Mouse (Mus musculus) stomach, postnatal 0 days (tissue): ENCODE data around the gene Apc2. TPM values are rescaled to one million over a fixed set of nuclear protein-coding genes. Genes with fewer than 3 reads are reported as not detected.
A peak's percentile ranks its signal among the peaks of the same experiment; 100 is the strongest.

Experiments
- ATAC-seq: fragments of 200-750 bp; cut with Nextera tagmentation; 2 replicates; pipeline ENCODE4 v1.8.0; 2017; ENCODE audit not compliant: low FRiP score, low TSS enrichment
- DNase-seq: peaks from one replicate; pipeline ENCODE4 v3.0.0-alpha.2; 2016; ENCODE audit warnings: low spot score
- H3K27ac ChIP-seq: fragments of 300-500 bp; sonication (generic); replicated peaks from 2 replicates; pipeline ENCODE4 v1.5.1; 2014; ENCODE audit warnings: mild to moderate bottlenecking, control low read depth
- H3K27me3 ChIP-seq: fragments of 300-500 bp; sonication (generic); 2 replicates; pipeline ENCODE4 v1.6.1; 2014; ENCODE audit warnings: low read length; ENCODE audit not compliant: control insufficient read depth, insufficient read depth
- H3K36me3 ChIP-seq: fragments of 300-500 bp; sonication (generic); 2 replicates; pipeline ENCODE4 v1.6.1; 2014; ENCODE audit warnings: low read length, mixed read lengths; ENCODE audit not compliant: control insufficient read depth, insufficient read depth
- H3K4me1 ChIP-seq: fragments of 300-500 bp; sonication (generic); replicated peaks from 2 replicates; pipeline ENCODE4 v1.6.1; 2014; ENCODE audit warnings: antibody characterized with exemption; ENCODE audit not compliant: control insufficient read depth, insufficient read depth
- H3K4me2 ChIP-seq: fragments of 300-500 bp; sonication (generic); replicated peaks from 2 replicates; pipeline ENCODE4 v1.6.1; 2014; ENCODE audit warnings: low read depth, mild to moderate bottlenecking, control low read depth, moderate library complexity
- H3K4me3 ChIP-seq: fragments of 300-500 bp; sonication (generic); 2 replicates; pipeline ENCODE4 v1.5.1; 2014; ENCODE audit warnings: low read depth, low read length, control low read depth
- H3K9ac ChIP-seq: fragments of 300-500 bp; sonication (generic); 2 replicates; pipeline ENCODE4 v1.6.1; 2014; ENCODE audit warnings: mild to moderate bottlenecking, low read length, control low read depth, mixed read lengths
- H3K9me3 ChIP-seq: fragments of 300-500 bp; sonication (generic); 2 replicates; pipeline ENCODE4 v1.6.1; 2016; ENCODE audit warnings: low read length; ENCODE audit not compliant: control insufficient read depth
- CTCF ChIP-seq: IDR thresholded peaks from 2 replicates; pipeline ENCODE4 v1.5.1; 2016; ENCODE audit warnings: antibody characterized with exemption, low read depth, mild to moderate bottlenecking, moderate library complexity
- EP300 ChIP-seq: optimal IDR thresholded peaks from 2 replicates; pipeline ENCODE3; 2016; ENCODE audit warnings: antibody characterized with exemption
- WGBS: fragments of 180-500 bp; shearing (Covaris S2); extraction: QIAGEN DNeasy Blood & Tissue Kit; methylation state at CpG from one replicate; pipeline ENCODE4 v1.1.7; 2014; 5-methylcytosine and 5-hydroxymethylcytosine counted together
- polyA plus RNA-seq: library from polyadenylated mRNA; unstranded; fragments of >200 nt; fragmentation: Nextera tagmentation; extraction: Ambion mirVana; gene quantifications from 2 replicates; pipeline ENCODE4 v1.2.1, GENCODE M21; 2015

Apc2 gene
- polyA plus RNA-seq, 1 experiment from 2014 or later = 1.2 TPM

DNA sequence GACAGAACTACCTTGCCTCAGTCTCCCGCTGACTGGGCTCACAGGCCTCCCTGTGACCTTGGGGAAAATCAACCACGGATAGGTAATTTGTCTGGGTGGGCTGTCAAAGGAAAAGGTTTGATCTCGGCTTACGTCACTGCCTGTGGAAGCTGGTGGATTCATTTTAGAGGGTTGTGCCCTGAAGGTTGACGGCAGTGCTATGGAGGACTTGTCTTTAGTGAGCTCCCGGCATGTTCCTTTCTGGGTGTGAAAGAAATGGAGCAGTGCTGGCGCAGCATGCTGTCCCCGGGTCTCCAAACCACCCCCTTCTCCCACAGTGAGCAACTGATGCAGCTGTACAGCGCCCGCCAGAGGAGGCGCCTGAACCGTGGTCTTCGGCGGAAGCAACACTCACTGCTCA is 2.5 kb upstream of the Apc2 start:
- Histone ChIP-seq H3K27ac (peak overlapping the region; percentile 95), H3K9ac (peak overlapping the region; percentile 97), H3K9me3 (no peaks in the 10 kb centered on the region), H3K36me3 (peaks cover 8% of the 10 kb centered on the region), H3K27me3 (no peaks in the 10 kb centered on the region), H3K4me2 (peak overlapping the region; percentile 68), H3K4me3 (peak overlapping the region; percentile 90), H3K4me1 (no peaks in the 10 kb centered on the region)
- ATAC-seq (no peak), DNase-seq (no peak)
- TF ChIP-seq CTCF (peak; percentile 35), EP300 (no peak)
- 17% methylated on average over 14 of the region's 14 CpGs for WGBS

DNA sequence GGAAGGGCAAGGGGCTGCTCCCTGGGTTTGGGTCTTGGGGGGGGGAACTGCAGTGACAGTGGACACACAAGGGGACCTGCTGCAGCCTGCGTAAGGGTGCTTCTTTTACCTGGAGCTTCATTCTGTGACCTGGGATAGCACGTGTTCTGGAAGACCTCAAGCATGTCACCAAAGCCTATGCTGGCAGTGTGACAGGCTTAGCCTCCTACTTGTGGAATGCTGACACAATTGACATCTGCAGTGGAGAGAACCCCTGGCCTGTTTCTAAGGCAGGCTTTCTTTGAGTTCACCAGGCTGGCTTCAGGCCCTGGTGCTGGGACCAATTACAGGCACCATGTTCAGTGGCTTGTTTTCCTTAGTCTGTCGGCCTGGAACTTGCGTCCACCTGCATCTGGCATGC is 1.5 kb upstream of the Apc2 start:
- DNase-seq = no peak
- H3K9ac ChIP-seq = no peak overlapping the region
- H3K4me1 ChIP-seq = no peaks in the 10 kb centered on the region
- WGBS = 67% methylated on average over 4 of the region's 4 CpGs
- no peak overlapping the region for H3K4me3 ChIP-seq
- no peaks in the 10 kb centered on the region; the same call in 1 of the 2 replicates for H3K27me3 ChIP-seq
- no peaks in the 10 kb centered on the region for H3K9me3 ChIP-seq
- ATAC-seq = no peak
- peaks cover 8% of the 10 kb centered on the region for H3K36me3 ChIP-seq
- no peak overlapping the region for H3K4me2 ChIP-seq
- H3K27ac ChIP-seq = no peak overlapping the region
- TF ChIP-seq CTCF = no peak
- no peak for TF ChIP-seq EP300

DNA sequence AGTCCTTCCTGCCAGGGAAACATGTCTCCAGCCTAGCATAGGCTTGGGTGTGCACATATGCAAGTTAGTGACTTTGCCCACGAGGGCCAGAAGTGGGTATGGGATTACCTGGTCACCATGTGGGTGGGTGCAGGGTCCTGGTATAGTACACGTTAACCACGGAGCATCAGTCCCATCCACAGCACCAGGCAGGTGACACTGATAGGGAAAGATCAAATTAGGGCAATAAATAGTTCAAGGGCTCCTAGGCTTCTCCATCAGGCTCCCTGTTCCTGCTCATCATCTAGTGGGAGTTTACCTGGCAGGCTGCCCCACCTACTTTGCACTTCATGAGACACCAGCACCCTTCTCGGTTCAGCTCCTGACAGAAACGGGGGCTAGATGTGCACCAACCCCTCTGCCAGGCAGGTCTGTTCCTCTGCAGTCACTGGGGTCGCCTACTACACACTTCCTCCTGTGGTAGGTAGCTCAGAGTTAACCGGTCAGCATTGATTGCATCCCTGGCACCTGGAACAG is 931 bp upstream of the Apc2 start:
- no peak overlapping the region for H3K4me3 ChIP-seq
- ATAC-seq (no peak), DNase-seq (no peak)
- peaks cover 8% of the 10 kb centered on the region for H3K36me3 ChIP-seq
- no peak overlapping the region for H3K27ac ChIP-seq
- H3K4me1 ChIP-seq = no peaks in the 10 kb centered on the region
- 45% methylated on average over 7 of the region's 7 CpGs for WGBS
- no peak overlapping the region for H3K9ac ChIP-seq
- H3K27me3 ChIP-seq = no peaks in the 10 kb centered on the region; the same call in 1 of the 2 replicates
- H3K9me3 ChIP-seq = no peaks in the 10 kb centered on the region
- no peak for TF ChIP-seq EP300
- TF ChIP-seq CTCF = no peak
- H3K4me2 ChIP-seq = no peak overlapping the region

DNA sequence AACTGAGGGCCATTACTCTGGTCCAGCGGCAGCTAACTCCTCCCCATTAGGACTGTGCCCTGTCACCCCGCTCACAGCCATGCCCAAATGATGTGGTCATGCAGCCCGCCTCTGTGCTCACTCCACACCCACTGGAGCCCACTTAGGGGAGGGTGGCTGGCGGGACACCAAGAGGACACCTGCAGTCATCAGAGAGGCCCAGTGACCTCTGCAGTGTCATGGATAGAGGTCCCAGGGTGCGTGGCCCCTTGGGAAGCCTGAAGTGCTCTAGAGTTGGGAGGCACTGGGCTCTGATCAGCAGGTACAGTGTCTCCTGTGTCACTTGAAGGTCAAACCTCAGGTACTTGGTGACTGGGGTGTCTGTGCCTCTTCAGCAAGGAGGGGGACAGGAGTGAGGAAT is 1.0 kb downstream of the Apc2 start:
- WGBS = 84% methylated on average over 5 of the region's 5 CpGs
- DNase-seq = no peak
- H3K4me2 ChIP-seq = no peak overlapping the region

DNA sequence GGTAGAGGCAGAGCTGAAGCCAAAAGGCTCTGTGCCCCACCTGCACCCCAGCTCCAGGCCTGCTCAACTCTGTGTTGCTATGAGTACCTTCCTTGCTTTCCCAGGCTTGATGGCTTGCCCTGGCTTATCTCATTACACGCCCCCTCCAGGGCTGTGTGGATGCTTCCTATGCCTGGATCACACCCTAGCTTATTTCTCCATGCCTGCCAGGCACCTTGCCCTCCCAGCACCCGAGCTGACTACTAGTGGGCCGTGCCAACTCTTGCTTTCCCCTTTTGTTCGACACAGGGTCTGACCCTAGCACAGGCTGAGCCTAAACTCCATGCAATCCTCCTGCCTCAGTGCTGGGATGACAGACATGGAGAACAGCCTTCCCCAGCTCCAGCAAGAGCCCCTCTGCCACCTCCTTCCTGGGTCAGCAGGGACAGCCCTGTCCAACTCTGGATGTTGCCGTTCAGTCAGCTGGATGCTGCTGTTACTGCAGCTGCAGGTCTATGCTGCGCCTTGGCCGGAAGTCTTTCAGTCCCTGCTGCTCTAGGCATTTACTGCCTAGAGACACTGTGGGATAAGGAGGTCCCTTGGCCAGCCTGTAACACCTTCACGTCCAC is 1.9 kb downstream of the Apc2 start:
- H3K4me2 ChIP-seq = no peak overlapping the region
- H3K27me3 ChIP-seq = no peaks in the 10 kb centered on the region; the same call in 1 of the 2 replicates
- no peaks in the 10 kb centered on the region for H3K4me1 ChIP-seq
- peaks cover 8% of the 10 kb centered on the region for H3K36me3 ChIP-seq
- no peaks in the 10 kb centered on the region for H3K9me3 ChIP-seq
- H3K9ac ChIP-seq = no peak overlapping the region
- TF ChIP-seq EP300 (no peak), CTCF (no peak)
- 69% methylated on average over 8 of the region's 8 CpGs for WGBS
- H3K4me3 ChIP-seq = no peak overlapping the region
- ATAC-seq (no peak), DNase-seq (no peak)
- no peak overlapping the region for H3K27ac ChIP-seq

More for the DNA sequence above, 1.0 kb downstream of the Apc2 start:
- Histone ChIP-seq H3K9ac (no peak overlapping the region), H3K4me3 (no peak overlapping the region), H3K9me3 (no peaks in the 10 kb centered on the region), H3K27ac (no peak overlapping the region), H3K27me3 (no peaks in the 10 kb centered on the region; the same call in 1 of the 2 replicates), H3K36me3 (peaks cover 8% of the 10 kb centered on the region), H3K4me1 (no peaks in the 10 kb centered on the region)
- ATAC-seq = no peak
- TF ChIP-seq EP300 (no peak), CTCF (no peak)

DNA sequence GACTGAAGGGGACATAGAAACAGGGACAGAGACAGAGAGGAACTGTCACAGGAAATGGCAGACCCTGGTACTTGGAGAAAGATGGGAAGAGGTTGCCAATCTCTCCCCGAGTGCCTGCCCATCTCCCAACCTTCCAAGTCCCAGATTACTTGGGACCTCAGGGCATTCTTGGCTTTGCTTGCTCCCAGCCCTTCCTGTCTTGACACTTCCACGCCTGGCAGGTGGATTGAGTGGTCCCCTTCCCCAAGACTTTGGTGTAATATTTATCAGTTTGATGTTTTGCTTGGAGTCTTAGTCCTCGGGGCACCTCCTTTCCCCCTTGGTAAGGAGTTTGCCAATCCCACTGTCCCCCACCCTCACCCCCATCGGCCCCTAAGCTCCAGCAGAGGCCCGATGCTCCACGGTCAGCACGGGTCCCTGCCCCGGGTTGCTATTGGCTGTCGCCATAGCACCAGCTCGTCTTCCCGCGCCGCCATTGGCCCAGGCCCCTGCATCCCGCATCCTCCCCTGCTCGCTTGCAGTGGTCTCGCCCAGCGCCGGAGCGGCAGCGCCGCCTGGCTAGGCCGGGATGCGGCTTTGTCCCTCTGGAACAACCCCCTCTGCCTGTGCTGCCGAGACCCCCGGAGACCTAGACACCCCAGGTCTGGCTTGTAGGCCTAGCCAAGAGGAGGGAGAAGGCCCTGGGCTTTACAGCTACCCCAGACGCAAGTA is 2.9 kb downstream of the Apc2 start:
- Histone ChIP-seq H3K27me3 (no peaks in the 10 kb centered on the region; the same call in 1 of the 2 replicates), H3K36me3 (peaks cover 8% of the 10 kb centered on the region), H3K4me2 (no peak overlapping the region), H3K27ac (no peak overlapping the region), H3K4me3 (no peak overlapping the region), H3K9me3 (no peaks in the 10 kb centered on the region), H3K4me1 (no peaks in the 10 kb centered on the region), H3K9ac (0 out of 2 replicates have a peak overlapping the region, but pooled peaks have one; percentile 18)
- WGBS = 6% methylated on average over 26 of the region's 26 CpGs
- DNase-seq (peak; percentile 50), ATAC-seq (no peak)
- no peak for TF ChIP-seq EP300
- TF ChIP-seq CTCF = peak; percentile 39
